Mouse (Mus musculus): Measurements from ENCODE around the gene Galnt3. TPM values are rescaled to one million over a fixed set of nuclear protein-coding genes. Genes with fewer than 3 reads are reported as not detected.

Gene Galnt3
- total and polyA plus RNA-seq, 2 experiments from 2014 or later = 0.07 TPM; not detected in 1

DNA sequence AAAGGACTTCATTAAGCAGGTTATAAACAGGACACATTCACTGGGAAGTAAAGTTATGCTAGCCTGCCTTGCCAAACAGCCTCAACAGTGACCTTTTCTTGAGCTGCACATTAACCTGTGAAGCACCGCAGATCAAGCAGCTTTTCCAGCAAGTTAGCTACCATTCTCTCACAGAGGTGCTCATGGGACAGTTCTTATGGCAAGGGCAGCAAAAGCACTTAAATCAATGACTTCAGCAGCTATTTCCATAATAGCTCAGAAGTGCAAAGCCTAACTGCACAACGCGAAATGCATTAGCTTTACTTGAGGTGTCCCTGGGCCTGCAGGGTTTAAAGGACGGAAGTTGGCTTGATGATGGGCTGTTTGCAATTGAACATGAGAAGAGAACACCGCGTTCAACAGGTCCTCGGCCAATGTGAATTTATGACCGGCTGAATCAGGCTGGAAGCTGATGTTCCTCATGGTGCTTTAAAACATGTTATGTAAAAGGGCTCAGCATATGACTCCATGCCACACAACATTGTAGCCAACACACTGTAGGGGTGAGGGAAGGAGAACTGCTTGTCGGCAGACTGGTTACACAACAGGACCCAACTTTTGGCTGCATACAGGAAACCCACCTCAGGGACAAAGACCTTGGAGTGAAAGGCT lies 16.8 kb downstream of the Galnt3 start:
- no peaks in the 10 kb centered on the region for H3K9me3 ChIP-seq (replicated peaks; ENCODE audit: control insufficient read depth, low read length)
- 90% methylated on average over 9 of the region's 9 CpGs for WGBS
- no peak for ATAC-seq (ENCODE audit: insufficient read depth, low read depth)

DNA sequence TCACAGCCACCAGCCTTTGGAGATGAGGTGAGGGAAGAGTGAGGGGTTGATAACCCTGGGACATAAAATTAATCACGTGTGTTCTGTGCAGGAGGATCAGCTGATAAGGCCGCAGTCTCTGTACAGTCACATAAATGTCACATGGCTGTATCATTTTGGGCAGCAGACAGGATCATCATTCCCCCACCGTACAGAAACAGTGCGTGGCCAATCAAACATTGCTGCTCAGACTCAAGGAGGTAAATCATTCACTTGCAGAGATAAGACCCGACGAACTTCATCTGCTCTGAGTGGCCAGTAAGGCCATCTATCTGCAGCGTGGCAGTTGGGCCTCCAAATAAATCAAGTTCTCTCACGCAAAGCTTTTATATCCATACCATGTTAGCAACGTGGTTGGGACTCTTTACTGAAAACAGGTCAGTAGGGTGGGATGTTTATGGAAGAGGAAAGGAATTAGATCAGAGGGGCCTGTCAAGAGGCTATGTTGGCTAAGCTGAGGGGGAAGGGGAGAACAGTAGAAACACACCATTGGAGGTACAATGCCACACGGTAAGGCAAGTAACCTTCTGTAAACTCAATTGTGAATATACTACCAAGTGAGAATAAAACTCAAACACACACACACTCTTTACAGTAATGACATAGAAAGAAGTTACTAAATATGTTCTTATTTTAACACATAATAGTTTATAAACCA lies 20.9 kb downstream of the Galnt3 start:
- no peak overlapping the region for H3K9ac ChIP-seq (replicated peaks; ENCODE audit: low read depth, low read length)

More for the DNA sequence above, 16.8 kb downstream of the Galnt3 start:
- Histone ChIP-seq H3K4me3 (ENCODE audit: low read depth, low read length) (no peak overlapping the region), H3K27ac (ENCODE audit: low read depth) (no peak overlapping the region), H3K27me3 (ENCODE audit: control insufficient read depth, insufficient read depth, low read length) (no peaks in the 10 kb centered on the region), H3K4me1 (ENCODE audit: control insufficient read depth, insufficient read depth) (no peaks in the 10 kb centered on the region), H3K36me3 (replicated peaks; ENCODE audit: control insufficient read depth, insufficient read depth, low read length) (no peaks in the 10 kb centered on the region), H3K9ac (replicated peaks; ENCODE audit: low read depth, low read length) (no peak overlapping the region), H3K4me2 (ENCODE audit: low read depth, low read length) (no peak overlapping the region)
- no peak for DNase-seq (ENCODE audit: low spot score)
- no peak for TF ChIP-seq EP300 (IDR thresholded peaks at IDR 0.05; ENCODE audit: low read depth)
- no peak for TF ChIP-seq CTCF (IDR thresholded peaks at IDR 0.05; ENCODE audit: low read depth)

DNA sequence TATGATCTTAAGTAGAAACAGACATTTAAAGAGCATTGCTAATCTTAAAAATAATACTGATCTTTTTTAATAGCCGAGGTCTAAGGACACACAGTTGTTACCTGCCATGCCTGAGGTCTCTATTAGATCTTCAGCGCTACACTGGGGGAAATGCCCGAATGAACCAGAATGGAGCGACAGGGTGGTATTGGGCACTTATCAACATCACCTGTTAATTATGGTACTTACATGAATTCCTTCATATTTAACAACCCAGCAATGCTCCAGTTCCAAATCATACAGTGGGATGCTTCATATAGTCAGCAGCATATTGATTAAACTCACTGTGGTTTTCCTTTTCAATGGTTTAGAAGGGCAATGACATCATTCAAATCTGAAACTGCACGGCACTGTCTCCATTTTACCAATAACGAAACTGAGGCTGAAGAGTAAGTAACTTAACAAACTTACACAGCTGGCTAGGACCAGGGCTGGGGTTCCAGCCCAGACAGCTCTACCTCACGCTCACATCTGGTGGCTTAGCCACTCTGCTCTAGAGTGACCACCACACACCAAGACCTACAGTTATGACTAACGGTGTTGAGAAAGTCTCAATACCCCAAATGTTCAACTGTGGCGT lies 23.0 kb downstream of the Galnt3 start:
- Histone ChIP-seq H3K4me3 (ENCODE audit: low read depth, low read length) (no peak overlapping the region), H3K27ac (ENCODE audit: low read depth) (no peak overlapping the region), H3K9me3 (replicated peaks; ENCODE audit: control insufficient read depth, low read length) (no peaks in the 10 kb centered on the region), H3K9ac (replicated peaks; ENCODE audit: low read depth, low read length) (no peak overlapping the region), H3K36me3 (replicated peaks; ENCODE audit: control insufficient read depth, insufficient read depth, low read length) (no peaks in the 10 kb centered on the region), H3K27me3 (ENCODE audit: control insufficient read depth, insufficient read depth, low read length) (no peaks in the 10 kb centered on the region), H3K4me1 (ENCODE audit: control insufficient read depth, insufficient read depth) (no peaks in the 10 kb centered on the region), H3K4me2 (ENCODE audit: low read depth, low read length) (no peak overlapping the region)
- TF ChIP-seq EP300 (IDR thresholded peaks at IDR 0.05; ENCODE audit: low read depth) (no peak), CTCF (IDR thresholded peaks at IDR 0.05; ENCODE audit: low read depth) (no peak)
- 90% methylated on average over 9 of the region's 9 CpGs for WGBS
- ATAC-seq (ENCODE audit: insufficient read depth, low read depth) (no peak), DNase-seq (ENCODE audit: low spot score) (no peak)

More for the DNA sequence above, 20.9 kb downstream of the Galnt3 start:
- Histone ChIP-seq H3K27me3 (ENCODE audit: control insufficient read depth, insufficient read depth, low read length) (no peaks in the 10 kb centered on the region), H3K9me3 (replicated peaks; ENCODE audit: control insufficient read depth, low read length) (no peaks in the 10 kb centered on the region), H3K27ac (ENCODE audit: low read depth) (no peak overlapping the region), H3K4me2 (ENCODE audit: low read depth, low read length) (no peak overlapping the region), H3K4me3 (ENCODE audit: low read depth, low read length) (no peak overlapping the region), H3K36me3 (replicated peaks; ENCODE audit: control insufficient read depth, insufficient read depth, low read length) (no peaks in the 10 kb centered on the region), H3K4me1 (ENCODE audit: control insufficient read depth, insufficient read depth) (no peaks in the 10 kb centered on the region)
- 42% methylated on average over 10 of the region's 10 CpGs for WGBS
- ATAC-seq (ENCODE audit: insufficient read depth, low read depth) = no peak
- TF ChIP-seq CTCF (IDR thresholded peaks at IDR 0.05; ENCODE audit: low read depth) = no peak
- TF ChIP-seq EP300 (IDR thresholded peaks at IDR 0.05; ENCODE audit: low read depth) = no peak
- no peak for DNase-seq (ENCODE audit: low spot score)

DNA sequence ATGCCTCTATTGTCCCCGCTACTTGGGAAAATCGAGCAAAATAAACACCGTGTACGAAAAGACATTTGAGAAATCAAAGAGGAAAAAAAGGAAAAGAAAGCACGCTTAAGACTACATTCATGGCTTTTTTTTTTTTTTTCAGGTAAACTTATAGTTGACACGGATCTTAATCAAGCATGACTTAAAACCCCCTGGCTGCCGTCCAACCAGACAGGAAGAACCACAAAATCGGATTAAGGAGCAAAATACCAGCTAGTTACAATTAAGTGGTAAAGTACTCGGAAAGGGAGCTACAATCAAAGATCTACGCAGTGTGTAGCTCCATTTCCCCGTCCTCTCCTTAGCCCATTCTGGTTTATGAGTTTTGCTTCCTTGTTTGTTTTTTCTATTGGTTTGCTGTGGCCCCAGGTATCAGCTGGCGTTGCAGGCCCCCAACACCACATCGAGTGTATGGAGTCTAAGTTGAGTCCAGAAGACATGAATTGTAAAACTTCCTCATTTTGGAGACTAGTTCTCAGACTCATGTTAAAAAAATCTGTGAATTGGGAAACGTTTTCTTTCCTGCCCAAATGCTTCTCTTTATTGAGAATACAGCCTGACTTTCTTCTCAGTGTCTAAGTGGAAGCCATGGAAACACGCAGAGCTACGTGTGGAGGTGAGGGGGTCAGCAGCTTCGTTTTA lies 24.0 kb downstream of the Galnt3 start:
- Histone ChIP-seq H3K9ac (replicated peaks; ENCODE audit: low read depth, low read length) (no peak overlapping the region), H3K9me3 (replicated peaks; ENCODE audit: control insufficient read depth, low read length) (no peaks in the 10 kb centered on the region), H3K27me3 (ENCODE audit: control insufficient read depth, insufficient read depth, low read length) (no peaks in the 10 kb centered on the region), H3K36me3 (replicated peaks; ENCODE audit: control insufficient read depth, insufficient read depth, low read length) (no peaks in the 10 kb centered on the region), H3K27ac (ENCODE audit: low read depth) (no peak overlapping the region), H3K4me1 (ENCODE audit: control insufficient read depth, insufficient read depth) (no peaks in the 10 kb centered on the region), H3K4me2 (ENCODE audit: low read depth, low read length) (no peak overlapping the region), H3K4me3 (ENCODE audit: low read depth, low read length) (no peak overlapping the region)
- WGBS = 79% methylated on average over 17 of the region's 17 CpGs
- DNase-seq (ENCODE audit: low spot score) = no peak
- no peak for TF ChIP-seq EP300 (IDR thresholded peaks at IDR 0.05; ENCODE audit: low read depth)
- ATAC-seq (ENCODE audit: insufficient read depth, low read depth) = no peak

DNA sequence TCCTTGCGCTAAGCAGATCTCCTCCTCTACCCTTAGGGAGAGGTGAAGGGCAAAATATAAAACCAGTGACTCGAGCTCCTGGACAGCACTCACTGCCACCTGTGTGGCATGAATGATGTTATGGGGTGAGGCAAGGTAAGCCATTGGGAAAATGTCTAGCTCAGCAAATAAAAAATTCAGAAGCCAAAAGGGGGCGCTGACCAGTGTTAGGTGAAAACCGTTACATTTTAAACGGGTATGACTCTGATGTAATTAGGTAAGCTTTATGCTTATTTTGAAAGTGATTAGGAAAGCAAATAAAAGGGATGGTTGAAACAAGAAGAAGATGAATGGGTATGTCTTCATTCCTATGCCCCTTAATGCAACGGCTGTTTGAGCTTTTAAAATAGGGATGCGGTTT lies 24.6 kb downstream of the Galnt3 start:
- no peaks in the 10 kb centered on the region for H3K4me1 ChIP-seq (ENCODE audit: control insufficient read depth, insufficient read depth)
- no peaks in the 10 kb centered on the region for H3K9me3 ChIP-seq (replicated peaks; ENCODE audit: control insufficient read depth, low read length)
- H3K9ac ChIP-seq (replicated peaks; ENCODE audit: low read depth, low read length) = no peak overlapping the region
- no peak overlapping the region for H3K4me3 ChIP-seq (ENCODE audit: low read depth, low read length)
- no peaks in the 10 kb centered on the region for H3K27me3 ChIP-seq (ENCODE audit: control insufficient read depth, insufficient read depth, low read length)
- H3K4me2 ChIP-seq (ENCODE audit: low read depth, low read length) = no peak overlapping the region
- TF ChIP-seq CTCF (IDR thresholded peaks at IDR 0.05; ENCODE audit: low read depth) (no peak), EP300 (IDR thresholded peaks at IDR 0.05; ENCODE audit: low read depth) (no peak)
- H3K36me3 ChIP-seq (replicated peaks; ENCODE audit: control insufficient read depth, insufficient read depth, low read length) = no peaks in the 10 kb centered on the region
- H3K27ac ChIP-seq (ENCODE audit: low read depth) = no peak overlapping the region
- DNase-seq (ENCODE audit: low spot score) (no peak), ATAC-seq (ENCODE audit: insufficient read depth, low read depth) (no peak)
- WGBS = 79% methylated on average over 7 of the region's 7 CpGs
